Mouse (Mus musculus) thymus, adult 2 months (tissue): ENCODE results near the gene Nudt5.

Experiments
- CTCF ChIP-seq: fragments of 200-500 bp; IDR thresholded peaks from 2 replicates; pipeline ENCODE4 v1.5.1; 2012; ENCODE audit warnings: mild to moderate bottlenecking, control low read depth, low read length, moderate library complexity, borderline replicate concordance; ENCODE audit not compliant: control insufficient read depth, poor library complexity, insufficient read depth; ENCODE audit errors: extremely low read depth
- POLR2A ChIP-seq: fragments of 200-500 bp; IDR thresholded peaks from 2 replicates; pipeline ENCODE4 v1.6.1; 2012; ENCODE audit warnings: mild to moderate bottlenecking, low read length, control low read depth, moderate library complexity; ENCODE audit not compliant: control insufficient read depth, poor library complexity, insufficient read depth; ENCODE audit errors: extremely low read depth

- no peak for TF ChIP-seq CTCF
- no peak for TF ChIP-seq POLR2A
Measured at GRCm38 (mm10) chr2:5877446-5877845, 32.6 kb downstream of the Nudt5 start.
